Mouse (Mus musculus) testis, adult 2 months (tissue): ENCODE data around the gene Sqor.

Experiments used
- CTCF ChIP-seq: fragments of 200-500 bp; IDR thresholded peaks from 2 replicates; pipeline ENCODE4 v1.5.1; 2012; ENCODE audit warnings: low read depth, mild to moderate bottlenecking, inconsistent platforms, low read length, moderate library complexity; ENCODE audit not compliant: control insufficient read depth, insufficient read depth, insufficient replicate concordance
- POLR2A ChIP-seq: fragments of 200-500 bp; IDR thresholded peaks from 2 replicates; pipeline ENCODE4 v1.6.1; 2012; ENCODE audit warnings: low read depth, mild to moderate bottlenecking, inconsistent platforms, low read length, moderate library complexity; ENCODE audit not compliant: control insufficient read depth

DNA sequence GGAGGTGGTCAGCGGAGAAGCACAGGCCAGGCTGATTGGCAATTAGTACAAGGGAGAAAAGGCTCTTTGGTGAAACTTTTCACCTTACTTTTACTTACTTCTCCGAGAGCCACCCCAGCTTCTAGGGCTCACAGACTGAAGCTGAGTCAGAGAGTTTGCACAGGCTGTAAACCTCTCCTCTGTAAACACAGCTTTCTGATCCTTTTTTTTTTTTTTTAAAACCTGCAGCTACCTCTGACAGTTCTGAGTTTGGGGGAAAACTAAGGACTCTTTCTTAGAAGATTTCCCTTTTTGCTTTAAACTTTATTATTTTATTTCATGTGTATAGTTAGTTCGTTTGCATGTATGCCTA lies 733 bp downstream of the Sqor start:
- TF ChIP-seq CTCF: no peak
- no peak for TF ChIP-seq POLR2A
